8 mouse cellular contexts compared by ENCODE assay signal in the genomic region with DNA sequence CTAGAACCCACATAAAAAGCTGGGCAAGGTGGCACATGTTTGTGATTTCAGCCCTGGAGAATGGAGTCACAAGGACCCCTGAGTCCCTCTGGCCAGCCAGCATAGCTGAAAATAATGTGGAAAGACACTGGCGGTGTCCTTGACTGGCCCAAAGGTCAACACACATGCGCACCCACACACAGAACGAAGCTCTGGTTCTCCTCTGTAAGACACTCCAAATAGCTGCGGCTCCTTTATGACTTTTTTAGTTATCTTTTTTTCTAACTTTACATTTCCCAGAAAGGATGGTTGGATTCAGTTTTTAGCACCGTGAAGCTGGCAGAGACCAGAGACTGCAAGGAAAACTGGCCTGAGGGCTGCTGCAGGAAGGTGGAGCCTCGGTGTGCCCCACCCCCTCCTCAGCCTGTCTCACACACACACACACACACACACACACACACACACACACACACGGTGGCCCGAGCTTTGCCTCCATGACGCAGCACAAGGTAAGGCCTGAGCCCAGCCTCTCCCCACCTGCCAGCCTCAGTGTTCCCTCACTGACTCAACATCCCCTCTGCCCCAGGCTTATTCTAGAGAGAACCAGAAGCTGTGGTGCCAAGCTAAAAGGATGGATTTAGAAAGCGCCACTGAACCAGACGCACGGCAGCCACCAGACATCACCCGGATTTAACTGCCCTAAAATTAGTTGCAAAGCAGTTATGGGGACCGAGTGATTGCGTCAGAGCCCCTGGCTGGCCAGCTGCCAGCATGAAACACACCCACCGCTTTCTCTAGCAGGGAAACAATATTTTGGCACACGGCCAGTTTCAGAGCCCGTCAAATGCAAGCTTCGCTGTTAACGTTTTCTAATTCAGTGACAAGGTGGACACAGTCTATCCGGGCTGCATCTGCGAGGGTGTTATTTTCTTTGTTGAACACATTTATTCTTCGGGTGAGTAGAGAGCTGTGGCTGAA. TPM values are rescaled to one million over a fixed set of nuclear protein-coding genes. Genes with fewer than 3 reads are reported as not detected.
DNase-seq lines count a peak whose midpoint lies in the region; ATAC-seq and TF ChIP-seq lines count a peak whose summit lies in the region.

No protein-coding gene starts in this region.

- peaks cover 10% of the 10 kb centered on the region for H3K36me3 ChIP-seq in hindbrain, embryonic 10.5 days

- 58% methylated on average over 23 of the region's 23 CpGs for WGBS in hindbrain, embryonic 10.5 days
- WGBS in lung, adult 2 months, result 15% methylated on average over 23 of the region's 23 CpGs

- ATAC-seq in CD4-positive, CD25-positive, alpha-beta regulatory T cell, adult 4 months, result peak; percentile 80
- peak; percentile 72 for ATAC-seq in frontal cortex, adult (ENCODE audit: low TSS enrichment)
- peak; percentile 57 for ATAC-seq in neutrophil, adult 5-6 weeks (ENCODE audit: extremely low read depth, insufficient number of reproducible peaks, low FRiP score, poor library complexity, severe bottlenecking)

- H3K27ac ChIP-seq in hindbrain, embryonic 10.5 days, result peak overlapping the region; percentile 79

- H3K4me3 ChIP-seq in hindbrain, embryonic 10.5 days, result 0 out of 2 replicates have a peak overlapping the region, but pooled peaks have one; percentile 16
- H3K4me3 ChIP-seq in lung, adult 2 months (replicated peaks; ENCODE audit: extremely low read depth, low read depth, low read length), result peak overlapping the region; percentile 35

- no peak for TF ChIP-seq CTCF in lung, adult 2 months (IDR thresholded peaks at IDR 0.05; ENCODE audit: insufficient read depth, low read length)

- H3K27me3 ChIP-seq in hindbrain, embryonic 10.5 days (ENCODE audit: insufficient read depth, poor library complexity, severe bottlenecking), result no peaks in the 10 kb centered on the region

- peak; percentile 75 for DNase-seq in brain, embryonic 18.5 days (ENCODE audit: low read depth, low spot score)
- DNase-seq in hindbrain, embryonic 10.5 days (ENCODE audit: low spot score), result peak; percentile 27
- DNase-seq in layer of hippocampus, adult 9-10 months (ENCODE audit: low spot score), result peak; percentile 71
- peak; percentile 77 for DNase-seq in lung, adult 2 months
- DNase-seq in testis, postnatal 10 days (ENCODE audit: low spot score), result peak; percentile 78

- no peak for TF ChIP-seq POLR2A in lung, adult 2 months (IDR thresholded peaks at IDR 0.05; ENCODE audit: borderline replicate concordance, extremely low read depth, low read depth, low read length)

- peaks cover 71% of the 10 kb centered on the region for H3K4me1 ChIP-seq in hindbrain, embryonic 10.5 days (replicated peaks)
- H3K4me1 ChIP-seq in lung, adult 2 months (ENCODE audit: control insufficient read depth, insufficient read depth, low read length), result peaks cover 50% of the 10 kb centered on the region

- no peaks in the 10 kb centered on the region for H3K9me3 ChIP-seq in hindbrain, embryonic 10.5 days

RNA-seq across cellular contexts. Expression of a gene that starts 11.2 kb away (rescaled TPM):
- 1 to 10 TPM; 2.8 to 3.0 TPM for polyA plus RNA-seq in CD4-positive, CD25-positive, alpha-beta regulatory T cell, adult 4 months (2017; shearing (Covaris generic))
- 13.9 and 20.1 TPM in 2 replicates for polyA plus RNA-seq in hindbrain, embryonic 10.5 days (2016; fragmentation: Nextera tagmentation; extraction: Ambion mirVana)
- polyA plus RNA-seq in lung, adult 2 months (2012; rRNA removed), result 36.3 and 38.6 TPM in 2 replicates
- total RNA-seq in neutrophil, adult 5-6 weeks (2017), result 36.1 and 39.0 TPM in 2 replicates

Comparison
In these comparisons a context has a peak if more than half of its experiments do, and no peak if none do; other contexts are left out.
1. Peak in every context shown above with its lines: DNase-seq, ATAC-seq, H3K4me3 ChIP-seq and H3K27ac ChIP-seq.
2. DNase-seq: peak in every context shown above with its lines; median percentile 78 in testis, postnatal 10 days; 77 in lung, adult 2 months; 75 in brain, embryonic 18.5 days; 71 in layer of hippocampus, adult 9-10 months; 27 in hindbrain, embryonic 10.5 days.